Mouse (Mus musculus): ENCODE measurements around the gene Pold1.

- TF ChIP-seq CTCF (IDR thresholded peaks at IDR 0.05; ENCODE audit: borderline replicate concordance, insufficient read depth, low read length) (no peak), POLR2A (IDR thresholded peaks at IDR 0.05; ENCODE audit: low read depth, low read length) (no peak)
Measured at GRCm38 (mm10) chr7:44597666-44598065, 49.0 kb upstream of the Pold1 start.

Measured in embryonic fibroblast, embryonic 13.5 days (primary cell).